Mouse (Mus musculus): ENCODE data around the gene Plxnb2. TPM values are rescaled to one million over a fixed set of nuclear protein-coding genes. Genes with fewer than 3 reads are reported as not detected.

Gene Plxnb2
- polyA plus RNA-seq, 1 experiment = 210 TPM

DNA sequence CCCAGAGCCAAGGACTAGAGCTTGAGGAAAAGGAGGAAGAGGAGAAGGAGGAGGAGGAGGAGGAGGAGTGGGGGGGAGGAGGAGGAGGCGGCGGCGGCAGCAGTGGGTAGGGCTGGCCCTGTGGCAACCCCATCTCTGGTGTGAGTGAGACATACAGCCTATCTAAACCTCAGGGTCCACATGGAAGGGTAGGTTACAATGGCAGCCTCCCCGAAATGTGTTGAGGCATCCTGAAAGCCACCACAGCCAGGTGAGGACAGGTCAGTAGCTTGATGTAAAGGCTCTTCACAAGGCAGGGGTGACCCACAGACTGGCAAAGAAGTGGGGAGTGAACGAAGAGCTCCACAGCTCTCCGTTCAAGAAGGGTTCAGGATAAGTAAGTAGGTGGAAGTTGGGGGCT, 42.1 kb downstream of the Plxnb2 start:
- Histone ChIP-seq H3K4me3 (replicated peaks; ENCODE audit: extremely low read depth, low read depth, low read length) (no peak overlapping the region), H3K4me1 (ENCODE audit: control insufficient read depth, insufficient read depth, low read length) (peaks cover 14% of the 10 kb centered on the region)
- no peak for DNase-seq
- WGBS = 90% methylated on average over 6 of the region's 6 CpGs
- TF ChIP-seq CTCF (IDR thresholded peaks at IDR 0.05; ENCODE audit: insufficient read depth, low read length) (no peak), POLR2A (IDR thresholded peaks at IDR 0.05; ENCODE audit: borderline replicate concordance, extremely low read depth, low read depth, low read length) (no peak)

DNA sequence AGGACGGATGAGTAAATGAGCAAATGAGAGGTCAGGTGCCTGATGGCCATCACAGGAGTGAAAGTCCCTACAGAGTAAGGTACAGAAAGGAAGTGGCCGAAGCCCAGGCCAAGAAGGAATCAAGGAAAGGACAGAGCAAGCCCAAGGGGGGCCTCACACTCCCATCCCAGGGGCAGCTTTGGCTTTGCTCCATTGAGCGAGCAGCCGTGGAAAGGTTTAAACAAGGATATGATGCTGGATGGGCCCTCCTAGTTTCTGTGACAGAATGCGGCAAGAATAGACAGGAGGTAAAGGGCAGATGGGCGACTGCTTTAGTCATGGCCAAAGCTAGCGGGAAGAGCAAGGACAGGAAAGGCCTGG, 42.6 kb downstream of the Plxnb2 start:
- DNase-seq = no peak
- Histone ChIP-seq H3K4me1 (ENCODE audit: control insufficient read depth, insufficient read depth, low read length) (peaks cover 14% of the 10 kb centered on the region), H3K4me3 (replicated peaks; ENCODE audit: extremely low read depth, low read depth, low read length) (no peak overlapping the region)
- TF ChIP-seq POLR2A (IDR thresholded peaks at IDR 0.05; ENCODE audit: borderline replicate concordance, extremely low read depth, low read depth, low read length) (no peak), CTCF (IDR thresholded peaks at IDR 0.05; ENCODE audit: insufficient read depth, low read length) (no peak)
- WGBS = 79% methylated on average over 7 of the region's 7 CpGs

GRCm38 (mm10) chr15:89137378-89138045, 43.1 kb downstream of the Plxnb2 start:
- TF ChIP-seq POLR2A (IDR thresholded peaks at IDR 0.05; ENCODE audit: borderline replicate concordance, extremely low read depth, low read depth, low read length) (no peak), CTCF (IDR thresholded peaks at IDR 0.05; ENCODE audit: insufficient read depth, low read length) (no peak)
- Histone ChIP-seq H3K4me1 (ENCODE audit: control insufficient read depth, insufficient read depth, low read length) (peaks cover 14% of the 10 kb centered on the region), H3K4me3 (replicated peaks; ENCODE audit: extremely low read depth, low read depth, low read length) (no peak overlapping the region)
- DNase-seq = no peak
- WGBS = 66% methylated on average over 11 of the region's 11 CpGs

- 96% methylated on average over 5 of the region's 5 CpGs for WGBS
Observed at GRCm38 (mm10) chr15:89136461-89137155, 44.0 kb downstream of the Plxnb2 start.

GRCm38 (mm10) chr15:89131316-89131715, 49.3 kb downstream of the Plxnb2 start:
- Histone ChIP-seq H3K4me3 (replicated peaks; ENCODE audit: extremely low read depth, low read depth, low read length) (no peak overlapping the region), H3K4me1 (ENCODE audit: control insufficient read depth, insufficient read depth, low read length) (peaks cover 12% of the 10 kb centered on the region)
- TF ChIP-seq CTCF (IDR thresholded peaks at IDR 0.05; ENCODE audit: insufficient read depth, low read length) (no peak), POLR2A (IDR thresholded peaks at IDR 0.05; ENCODE audit: borderline replicate concordance, extremely low read depth, low read depth, low read length) (no peak)
- WGBS = 65% methylated on average over 3 of the region's 3 CpGs
- no peak for DNase-seq

More at GRCm38 (mm10) chr15:89136461-89137155, 44.0 kb downstream of the Plxnb2 start:
- Histone ChIP-seq H3K4me1 (ENCODE audit: control insufficient read depth, insufficient read depth, low read length) (peaks cover 14% of the 10 kb centered on the region), H3K4me3 (replicated peaks; ENCODE audit: extremely low read depth, low read depth, low read length) (no peak overlapping the region)
- TF ChIP-seq CTCF (IDR thresholded peaks at IDR 0.05; ENCODE audit: insufficient read depth, low read length) (no peak), POLR2A (IDR thresholded peaks at IDR 0.05; ENCODE audit: borderline replicate concordance, extremely low read depth, low read depth, low read length) (no peak)
- DNase-seq = no peak

DNA sequence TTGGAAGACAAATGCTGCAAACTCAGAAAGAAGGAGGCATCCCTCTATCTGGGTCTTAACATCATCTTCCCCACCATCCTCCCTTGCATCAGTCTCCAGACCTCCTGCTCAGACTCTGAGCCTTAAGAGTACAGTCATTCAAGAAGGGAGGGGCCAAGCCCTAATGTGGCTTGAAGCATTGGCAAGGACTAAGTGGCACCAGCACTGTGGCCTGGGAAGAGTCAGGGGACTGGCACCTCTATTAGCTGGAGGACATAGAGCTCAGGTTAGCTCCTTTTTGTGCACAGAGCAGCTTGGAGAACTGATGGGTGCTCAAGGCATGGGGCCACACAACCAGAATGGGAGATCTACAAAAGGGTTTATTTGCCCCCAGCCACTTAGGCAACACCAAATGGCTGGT, 50.3 kb downstream of the Plxnb2 start:
- no peak for TF ChIP-seq POLR2A (IDR thresholded peaks at IDR 0.05; ENCODE audit: borderline replicate concordance, extremely low read depth, low read depth, low read length)
- TF ChIP-seq CTCF (IDR thresholded peaks at IDR 0.05; ENCODE audit: insufficient read depth, low read length) = no peak
- Histone ChIP-seq H3K4me1 (ENCODE audit: control insufficient read depth, insufficient read depth, low read length) (peaks cover 12% of the 10 kb centered on the region), H3K4me3 (replicated peaks; ENCODE audit: extremely low read depth, low read depth, low read length) (no peak overlapping the region)
- DNase-seq = no peak

GRCm38 (mm10) chr15:89128382-89129350, 51.9 kb downstream of the Plxnb2 start, which contains the start of gene Hdac10:
TSS of gene Hdac10 (minus strand) at chr15:89128700.
- TF ChIP-seq POLR2A (IDR thresholded peaks at IDR 0.05; ENCODE audit: borderline replicate concordance, extremely low read depth, low read depth, low read length) (peak; percentile 66; the same call in 1 of the 2 replicates), CTCF (IDR thresholded peaks at IDR 0.05; ENCODE audit: insufficient read depth, low read length) (peak; percentile 93)
- DNase-seq = peak; percentile 91
- H3K4me3 ChIP-seq (replicated peaks; ENCODE audit: extremely low read depth, low read depth, low read length) = peak within 1 kb of the TSS; percentile 94
- 3% methylated on average over 36 of the region's 36 CpGs for WGBS
- peaks cover 12% of the 10 kb centered on the region for H3K4me1 ChIP-seq (ENCODE audit: control insufficient read depth, insufficient read depth, low read length)

- 73% methylated on average over 8 of the region's 8 CpGs for WGBS
- H3K4me1 ChIP-seq (ENCODE audit: control insufficient read depth, insufficient read depth, low read length) = peaks cover 14% of the 10 kb centered on the region
- TF ChIP-seq CTCF (IDR thresholded peaks at IDR 0.05; ENCODE audit: insufficient read depth, low read length) (no peak), POLR2A (IDR thresholded peaks at IDR 0.05; ENCODE audit: borderline replicate concordance, extremely low read depth, low read depth, low read length) (no peak)
- no peak overlapping the region for H3K4me3 ChIP-seq (replicated peaks; ENCODE audit: extremely low read depth, low read depth, low read length)
- no peak for DNase-seq
Observed at GRCm38 (mm10) chr15:89127364-89127940, 53.1 kb downstream of the Plxnb2 start.

DNA sequence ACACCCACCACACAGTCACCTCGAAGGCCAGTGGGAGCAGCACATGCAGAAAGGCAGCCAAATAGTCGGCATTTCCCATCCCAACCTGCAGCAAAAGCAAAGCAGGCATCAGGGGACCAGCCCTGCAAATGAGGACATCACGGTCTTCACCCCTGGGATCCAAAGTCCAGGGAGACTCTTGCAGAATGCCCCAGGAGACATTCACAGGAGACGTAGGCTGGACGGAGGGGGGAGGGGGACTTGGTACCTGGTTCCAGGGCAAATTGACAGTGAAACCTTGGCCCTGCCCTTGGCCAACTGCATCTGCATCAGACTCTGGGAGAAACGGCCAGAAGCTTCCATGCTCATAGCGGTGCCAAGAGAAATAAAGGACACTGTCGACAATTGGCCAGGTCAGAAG, 54.0 kb downstream of the Plxnb2 start:
- no peak for DNase-seq
- WGBS = 87% methylated on average over 8 of the region's 8 CpGs
- peaks cover 20% of the 10 kb centered on the region for H3K4me1 ChIP-seq (ENCODE audit: control insufficient read depth, insufficient read depth, low read length)
- no peak overlapping the region for H3K4me3 ChIP-seq (replicated peaks; ENCODE audit: extremely low read depth, low read depth, low read length)
- TF ChIP-seq POLR2A (IDR thresholded peaks at IDR 0.05; ENCODE audit: borderline replicate concordance, extremely low read depth, low read depth, low read length) = no peak
- TF ChIP-seq CTCF (IDR thresholded peaks at IDR 0.05; ENCODE audit: insufficient read depth, low read length) = no peak

All from lung, adult 2 months (tissue).